ENCODE assay signal across 9 mouse cellular contexts in the genomic region with DNA sequence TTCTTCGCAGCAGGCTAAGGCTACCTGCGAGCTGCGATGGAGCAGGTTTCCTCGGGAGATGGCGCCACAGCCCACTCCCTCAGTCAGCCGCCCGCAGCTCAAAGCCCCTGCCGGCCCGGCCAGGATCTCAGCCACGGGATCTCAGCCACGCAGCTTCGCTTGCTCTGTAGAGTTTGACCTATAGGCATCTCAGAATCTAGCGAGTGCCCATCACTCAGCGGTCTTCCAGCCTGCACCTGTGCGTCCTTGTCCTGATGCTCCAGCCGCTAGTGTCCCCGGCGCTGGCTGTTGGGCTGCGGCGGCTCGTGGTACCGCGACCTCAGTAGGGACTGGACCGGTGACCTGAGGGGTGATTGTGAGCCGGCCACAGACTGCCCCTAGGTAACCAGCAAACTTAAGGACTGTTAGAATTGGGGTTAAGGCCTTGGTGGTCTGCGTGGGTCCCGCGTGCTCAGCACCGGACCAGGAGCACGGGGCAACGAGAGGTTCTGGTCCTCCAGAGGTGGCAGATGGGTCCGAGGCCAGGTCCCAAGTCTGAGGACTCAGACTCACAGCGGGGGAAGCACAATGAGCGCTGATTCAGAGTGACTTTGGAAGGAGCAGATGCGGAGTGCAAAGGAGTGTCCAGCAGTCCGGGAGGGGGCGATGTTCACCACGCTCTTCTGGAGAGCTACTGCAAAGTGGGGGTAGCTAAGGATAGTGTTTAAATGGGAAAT. TPM values are rescaled to one million over a fixed set of nuclear protein-coding genes. Genes with fewer than 3 reads are reported as not detected.
DNase-seq lines count a peak whose midpoint lies in the region; ATAC-seq lines count a peak whose summit lies in the region.
"Had no signal": no experiment of that assay in that cellular context is flagged by ENCODE, and none has a peak within 500 bp of the region (broad histone marks: within the 10 kb centered on the region; RNA-seq: fewer than 3 reads in every experiment).

No protein-coding gene starts in this region.

- WGBS in heart, embryonic 12.5 days = under 1% methylated on average over 38 of the region's 38 CpGs
- whole genome bisulfite sequencing in kidney, embryonic 16.5 days = under 1% methylated on average over 38 of the region's 38 CpGs

- peaks cover 65% of the 10 kb centered on the region for H3K27me3 ChIP-seq in heart, embryonic 12.5 days (replicated peaks)
- peaks cover 83% of the 10 kb centered on the region for H3K27me3 ChIP-seq in kidney, embryonic 16.5 days (ENCODE audit: insufficient read depth, low read length)

- H3K27ac ChIP-seq in heart, embryonic 12.5 days (ENCODE audit: poor library complexity, severe bottlenecking) = no peak overlapping the region
- H3K27ac ChIP-seq in kidney, embryonic 16.5 days (ENCODE audit: low read length) = no peak overlapping the region

- DNase-seq in heart, adult 8-10 months (ENCODE audit: low spot score) = no peak
- peak; percentile 8 for DNase-seq in fibroblast of lung, adult 2 months (ENCODE audit: low read depth)
- DNase-seq in right cerebral cortex, adult 2 months (ENCODE audit: low spot score in 2 of 2) = no peak
- no peak for DNase-seq in left cerebral cortex, postnatal 4 days
- no peak for DNase-seq in adipocyte (ENCODE audit: low spot score)

- peak overlapping the region; percentile 47 for H3K4me3 ChIP-seq in heart, embryonic 12.5 days
- H3K4me3 ChIP-seq in kidney, embryonic 16.5 days (ENCODE audit: low read length) = peak overlapping the region; percentile 35

- 0 out of 2 replicates have a peak, but pooled peaks cover 3% of the 10 kb centered on the region for H3K9me3 ChIP-seq in heart, embryonic 12.5 days (replicated peaks)
- no peaks in the 10 kb centered on the region; the same call in 1 of the 2 replicates for H3K9me3 ChIP-seq in kidney, embryonic 16.5 days (ENCODE audit: low read length)
- H3K9me3 ChIP-seq: G1E had no signal

- peak overlapping the region; percentile 64 for H3K9ac ChIP-seq in heart, embryonic 12.5 days
- no peak overlapping the region for H3K9ac ChIP-seq in kidney, embryonic 16.5 days (replicated peaks; ENCODE audit: low read length)

- intact Hi-C loops in left cerebral cortex, postnatal 4 days (cut with DNase I) = loop anchor here (10.0 kb wide), 1 partner anchor 504 kb away; no protein-coding TSS in a partner anchor

- H3K36me3 ChIP-seq in heart, embryonic 12.5 days = no peaks in the 10 kb centered on the region
- H3K36me3 ChIP-seq in kidney, embryonic 16.5 days (ENCODE audit: insufficient read depth, low read length) = no peaks in the 10 kb centered on the region
- H3K36me3 ChIP-seq: G1E had no signal

- ATAC-seq in heart, embryonic 12.5 days (ENCODE audit: insufficient number of reproducible peaks, low FRiP score) = peak; percentile 51; the same call in 1 of the 2 replicates
- peak; percentile 49; the same call in 1 of the 2 replicates for ATAC-seq in kidney, embryonic 16.5 days (ENCODE audit: low FRiP score, low TSS enrichment)
- ATAC-seq in megakaryocyte-erythroid progenitor cell, adult 5-6 weeks (replicated peaks; ENCODE audit: low FRiP score, low TSS enrichment, poor library complexity, severe bottlenecking) = peak; percentile 81

- peak overlapping the region; percentile 94 for H3K4me2 ChIP-seq in heart, embryonic 12.5 days
- H3K4me2 ChIP-seq in kidney, embryonic 16.5 days (replicated peaks; ENCODE audit: low read depth, low read length) = peak overlapping the region; percentile 49

- H3K4me1 ChIP-seq in heart, embryonic 12.5 days (replicated peaks) = peaks cover 7% of the 10 kb centered on the region; the same call in 1 of the 2 replicates
- H3K4me1 ChIP-seq in kidney, embryonic 16.5 days (ENCODE audit: insufficient read depth, low read length) = 0 out of 2 replicates have a peak, but pooled peaks cover 4% of the 10 kb centered on the region

RNA-seq across cellular contexts. Expression of a gene that starts 10.3 kb away (rescaled TPM):
- polyA plus RNA-seq in heart, embryonic 12.5 days (2016; fragmentation: Nextera tagmentation; extraction: Ambion mirVana) = 0.06 TPM in 1 of 2 replicates, not detected in the other
- under 1 TPM in 3 of 4 experiments, not detected in 1; 0.05 to 0.25 (median 0.11) TPM for total RNA-seq in heart, adult 8-10 months (2022)
- 0.06 and 0.18 TPM in 2 replicates for polyA plus RNA-seq in kidney, embryonic 16.5 days (2015; fragmentation: Nextera tagmentation; extraction: Ambion mirVana)
- not detected in 2 replicates for total RNA-seq in megakaryocyte-erythroid progenitor cell, adult 5-6 weeks (2014; fragmentation: Nextera tagmentation)
- 0.14 TPM in 1 of 2 replicates, not detected in the other for total RNA-seq in megakaryocyte-erythroid progenitor cell, adult 5-6 weeks (2017)
- not detected for total RNA-seq in left cerebral cortex, postnatal 4 days (2021)
